Mouse (Mus musculus) bone marrow, adult 2 months (tissue): ENCODE results near the gene Il16.

Experiments used
- CTCF ChIP-seq: fragments of 200-500 bp; IDR thresholded peaks from 2 replicates; pipeline ENCODE4 v1.5.1; 2011; ENCODE audit warnings: low read length, control low read depth; ENCODE audit not compliant: control insufficient read depth, insufficient read depth
- POLR2A ChIP-seq: fragments of 200-500 bp; IDR thresholded peaks from 2 replicates; pipeline ENCODE4 v1.6.1; 2011; ENCODE audit warnings: low read depth, mild to moderate bottlenecking, control low read depth, low read length, borderline replicate concordance; ENCODE audit not compliant: control insufficient read depth

- TF ChIP-seq CTCF (no peak), POLR2A (no peak)
Observed at GRCm38 (mm10) chr7:83615272-83615671, 130.3 kb downstream of the Il16 start.
